Mouse (Mus musculus): ENCODE data around the gene Ankrd55. TPM values are rescaled to one million over a fixed set of nuclear protein-coding genes. Genes with fewer than 3 reads are reported as not detected.

Gene Ankrd55
- total and polyA plus RNA-seq, 3 experiments, result not detected

DNA sequence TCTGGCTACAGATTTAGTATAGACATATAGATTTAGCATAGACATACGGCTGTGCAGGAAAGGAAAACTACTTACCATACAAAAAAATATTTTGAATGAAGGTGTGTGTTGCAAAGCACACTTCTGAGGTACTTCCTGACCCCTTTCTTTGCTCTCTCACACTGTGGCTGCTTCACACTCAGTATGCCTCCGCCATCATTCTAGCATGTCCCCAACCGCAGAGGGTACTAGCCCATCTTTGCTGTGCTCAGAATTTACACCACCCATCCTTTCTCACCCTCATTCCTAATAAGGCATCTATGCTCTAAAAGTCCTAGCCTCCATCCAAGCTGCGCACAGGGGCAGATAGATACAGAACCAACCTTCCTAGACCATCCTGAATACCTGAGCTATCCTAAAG lies 130.3 kb downstream of the Ankrd55 start:
- H3K4me1 ChIP-seq (ENCODE audit: control insufficient read depth in 1 of 2, insufficient read depth in 2 of 2, low read length in 2 of 2), result no peaks in the 10 kb centered on the region
- no peaks in the 10 kb centered on the region for H3K79me2 ChIP-seq (ENCODE audit: control insufficient read depth, insufficient read depth, low read length, poor library complexity)
- peaks cover 2 to 6% of the 10 kb centered on the region in 2 experiments for H3K27me3 ChIP-seq (ENCODE audit: control insufficient read depth in 1 of 2, insufficient read depth in 2 of 2, low read length in 2 of 2)
- H3K36me3 ChIP-seq (ENCODE audit: control insufficient read depth in 1 of 2, insufficient read depth in 2 of 2, low read length in 2 of 2), result no peaks in the 10 kb centered on the region
- no peak overlapping the region for H3K4me3 ChIP-seq (ENCODE audit: control insufficient read depth in 1 of 2, insufficient read depth in 1 of 2, low read depth in 2 of 2, low read length in 2 of 2)
- DNase-seq (ENCODE audit: low read depth, low spot score), result no peak
- no peaks in the 10 kb centered on the region for H3K9me3 ChIP-seq (replicated peaks; ENCODE audit: insufficient read depth, low read length)
- no peak overlapping the region for H3K27ac ChIP-seq (ENCODE audit: control insufficient read depth, low read depth, low read length)
- H3K9ac ChIP-seq (ENCODE audit: control insufficient read depth, low read depth, low read length, poor library complexity, severe bottlenecking), result no peak overlapping the region
- TF ChIP-seq ELF1 (IDR thresholded peaks at IDR 0.05; ENCODE audit: low read depth, low read length) (no peak), MYC (IDR thresholded peaks at IDR 0.05; ENCODE audit: low read depth, low read length) (no peak), NELFE (IDR thresholded peaks at IDR 0.05; ENCODE audit: low read depth, low read length) (no peak), ETS1 (IDR thresholded peaks at IDR 0.05; ENCODE audit: low read depth, low read length) (no peak), TAL1 (IDR thresholded peaks at IDR 0.05; ENCODE audit: low read length) (no peak), ZNF384 (IDR thresholded peaks at IDR 0.05; ENCODE audit: low read depth, low read length) (no peak), ZC3H11A (IDR thresholded peaks at IDR 0.05; ENCODE audit: low read depth, low read length) (no peak), POLR2AphosphoS5 (IDR thresholded peaks at IDR 0.05; ENCODE audit: borderline replicate concordance, low read depth, low read length) (no peak), CHD1 (IDR thresholded peaks at IDR 0.05; ENCODE audit: low read depth, low read length) (no peak), MYB (IDR thresholded peaks at IDR 0.05; ENCODE audit: low read depth, low read length) (no peak), CTCF (IDR thresholded peaks at IDR 0.05 in 2 of 3, conservative IDR thresholded peaks at IDR 0.05 in 1 of 3; ENCODE audit: control insufficient read depth in 1 of 3, insufficient read depth in 1 of 3, low read depth in 2 of 3, low read length in 3 of 3, poor library complexity in 1 of 3, severe bottlenecking in 1 of 3) (no peak), CHD2 (IDR thresholded peaks at IDR 0.05; ENCODE audit: low read length) (no peak), BHLHE40 (IDR thresholded peaks at IDR 0.05; ENCODE audit: borderline replicate concordance, low read depth, low read length) (no peak), E2F4 (IDR thresholded peaks at IDR 0.05; ENCODE audit: borderline replicate concordance, low read depth, low read length) (no peak), MEF2A (IDR thresholded peaks at IDR 0.05; ENCODE audit: extremely low read depth, insufficient replicate concordance, low read depth, low read length, poor library complexity, severe bottlenecking) (no peak)

GRCm38 (mm10) chr13:112424212-112424611 lies 136.0 kb downstream of the Ankrd55 start:
- peaks cover 0 to 2% of the 10 kb centered on the region in 2 experiments; a peak in 1 of 4 replicates for H3K36me3 ChIP-seq (ENCODE audit: control insufficient read depth in 1 of 2, insufficient read depth in 2 of 2, low read length in 2 of 2)
- peaks cover 0 to 3% of the 10 kb centered on the region in 2 experiments; a peak in 1 of 4 replicates for H3K4me1 ChIP-seq (ENCODE audit: control insufficient read depth in 1 of 2, insufficient read depth in 2 of 2, low read length in 2 of 2)
- no peaks in the 10 kb centered on the region for H3K79me2 ChIP-seq (ENCODE audit: control insufficient read depth, insufficient read depth, low read length, poor library complexity)
- H3K4me3 ChIP-seq (ENCODE audit: control insufficient read depth in 1 of 2, insufficient read depth in 1 of 2, low read depth in 2 of 2, low read length in 2 of 2), result no peak overlapping the region
- peaks cover 2 to 6% of the 10 kb centered on the region in 2 experiments for H3K27me3 ChIP-seq (ENCODE audit: control insufficient read depth in 1 of 2, insufficient read depth in 2 of 2, low read length in 2 of 2)
- no peak for DNase-seq (ENCODE audit: low read depth, low spot score)
- H3K27ac ChIP-seq (ENCODE audit: control insufficient read depth, low read depth, low read length), result no peak overlapping the region
- H3K9ac ChIP-seq (ENCODE audit: control insufficient read depth, low read depth, low read length, poor library complexity, severe bottlenecking), result no peak overlapping the region
- TF ChIP-seq MAX (IDR thresholded peaks at IDR 0.05; ENCODE audit: low read length) (no peak), E2F4 (IDR thresholded peaks at IDR 0.05; ENCODE audit: borderline replicate concordance, low read depth, low read length) (no peak), BHLHE40 (IDR thresholded peaks at IDR 0.05; ENCODE audit: borderline replicate concordance, low read depth, low read length) (no peak), CHD2 (IDR thresholded peaks at IDR 0.05; ENCODE audit: low read length) (no peak), POLR2AphosphoS2 (IDR thresholded peaks at IDR 0.05; ENCODE audit: low read length) (no peak)
- H3K9me3 ChIP-seq (replicated peaks; ENCODE audit: insufficient read depth, low read length), result no peaks in the 10 kb centered on the region
